Mouse (Mus musculus): ENCODE results near the gene Syn1.
A peak's percentile ranks its signal among the peaks of the same experiment; 100 is the strongest.

The Syn1 gene

DNA sequence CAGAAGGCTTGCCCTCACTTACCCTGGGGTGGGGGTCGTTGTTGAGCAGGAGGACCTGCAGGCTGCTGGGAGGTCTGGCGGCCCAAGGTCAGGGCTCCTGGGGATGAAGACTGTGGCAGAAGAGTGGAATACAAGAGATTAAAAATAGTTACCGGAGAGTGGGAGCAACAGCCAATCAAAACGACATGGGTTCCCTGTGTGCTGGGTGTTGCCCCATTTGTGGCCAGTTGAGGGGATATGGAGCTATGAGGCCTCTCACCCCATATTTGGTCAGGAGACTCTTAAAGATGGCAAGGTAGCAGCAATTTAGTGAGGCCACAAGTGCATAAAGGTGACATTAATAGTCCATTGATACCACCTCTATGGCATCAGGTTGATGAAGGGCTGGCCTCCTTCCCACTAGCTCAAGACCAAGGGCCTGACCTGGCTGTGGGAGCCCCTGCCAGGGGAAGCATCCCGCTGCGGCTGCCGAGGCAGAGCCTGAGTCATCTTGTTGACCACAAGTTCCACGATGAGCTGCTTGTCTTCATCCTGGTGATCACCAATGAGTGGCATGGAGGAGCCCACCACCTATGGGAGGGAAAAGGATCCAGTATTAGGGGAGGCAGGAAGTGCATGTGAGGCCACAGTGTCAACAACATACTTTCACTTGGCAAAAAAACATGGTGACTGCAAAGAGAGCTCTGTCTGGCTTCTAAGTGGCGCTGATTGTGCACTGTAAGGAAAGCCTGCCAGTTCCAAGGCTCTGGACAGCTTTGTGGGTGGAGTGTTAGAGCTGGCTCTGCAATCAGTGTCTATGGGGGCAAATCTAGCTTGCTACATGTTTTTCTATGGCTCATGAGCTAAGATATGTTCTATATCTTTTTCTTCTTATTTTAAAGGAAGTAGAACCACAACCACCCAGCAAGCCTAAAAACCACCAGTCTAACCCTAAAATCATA is 57.4 kb downstream of the Syn1 start:
- DNase-seq (ENCODE audit: extremely low read depth, low read depth, low spot score): no peak

DNA sequence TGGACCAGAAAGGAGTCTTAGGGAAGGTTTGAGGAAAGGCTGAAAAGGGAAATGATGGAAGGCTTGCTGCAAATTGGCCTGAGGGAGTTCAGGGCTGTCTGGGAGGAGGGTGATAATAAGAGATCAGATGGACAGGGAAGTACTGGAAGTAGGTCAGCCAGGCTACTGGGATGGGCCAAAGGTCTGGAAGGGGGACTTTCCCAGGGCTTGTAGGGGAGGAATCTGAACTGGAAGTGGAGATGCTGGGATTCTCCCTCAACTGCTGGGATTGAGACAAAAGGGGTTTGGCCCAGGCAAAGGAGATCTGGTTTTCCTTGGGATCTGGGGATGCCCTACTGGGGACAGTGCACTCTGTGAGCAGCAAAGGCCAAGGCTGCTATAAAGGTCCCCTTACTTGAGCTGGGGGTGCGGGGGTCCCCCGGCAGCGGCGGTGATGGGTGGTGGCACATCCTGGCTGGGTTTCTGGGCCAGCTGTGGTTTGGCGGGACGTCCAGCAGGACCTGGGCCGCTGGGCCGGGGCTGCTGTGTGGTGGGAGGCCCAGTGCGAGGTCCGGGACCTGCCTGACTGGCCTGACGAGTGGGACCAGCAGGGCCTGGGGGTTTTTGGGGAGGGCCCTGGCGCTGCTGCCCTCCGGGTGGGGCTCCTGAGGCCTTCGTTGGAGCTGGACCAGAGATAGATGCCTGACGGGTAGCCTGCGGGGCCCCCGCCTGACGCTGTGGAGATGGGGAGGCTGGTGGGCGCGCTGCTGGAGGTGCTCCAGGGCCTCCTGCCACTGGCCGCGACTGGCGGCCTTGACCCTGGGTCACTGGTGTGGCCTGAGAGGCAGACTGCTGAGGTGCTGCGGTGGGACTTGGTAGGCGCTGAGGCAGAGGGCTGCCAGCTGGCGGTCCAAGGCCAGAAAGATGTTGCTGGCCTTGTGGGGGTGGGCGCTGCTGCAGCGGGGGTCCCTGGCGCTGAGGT is 58.4 kb downstream of the Syn1 start:
- no peak for DNase-seq (ENCODE audit: extremely low read depth, low read depth, low spot score)

DNA sequence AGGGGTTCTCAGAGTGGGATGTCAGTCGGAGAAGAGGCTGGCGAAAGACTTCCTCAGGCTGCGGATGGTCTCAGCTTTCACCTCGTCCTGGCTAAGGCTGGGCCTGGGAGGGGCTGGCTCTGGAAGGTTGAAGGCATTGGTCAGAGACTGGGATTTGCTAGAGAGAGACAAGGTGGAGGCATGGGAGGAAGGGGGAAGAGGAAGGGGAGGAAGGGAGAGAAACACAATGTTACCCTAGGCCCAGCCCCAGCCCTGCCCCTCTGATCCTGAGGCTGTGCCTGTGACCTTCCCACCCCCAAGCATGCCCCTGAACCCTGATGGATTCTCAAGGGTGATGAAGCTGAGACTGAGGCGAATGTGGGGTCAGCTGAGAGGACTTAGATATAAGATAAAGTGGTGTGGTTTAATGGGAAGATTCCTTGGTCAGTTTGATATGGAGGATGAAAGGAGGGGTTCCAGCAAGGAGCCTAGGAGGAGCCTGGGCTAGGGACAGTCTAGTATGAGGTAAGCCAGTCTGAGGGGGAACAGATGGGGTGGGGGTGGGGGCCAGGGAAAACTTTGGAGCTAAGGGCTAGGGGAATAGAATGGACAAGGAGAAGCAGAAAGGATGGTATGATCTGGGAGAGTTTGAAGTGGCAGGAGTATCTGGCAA is 59.2 kb downstream of the Syn1 start:
- no peak for DNase-seq (ENCODE audit: extremely low read depth, low read depth, low spot score)

DNA sequence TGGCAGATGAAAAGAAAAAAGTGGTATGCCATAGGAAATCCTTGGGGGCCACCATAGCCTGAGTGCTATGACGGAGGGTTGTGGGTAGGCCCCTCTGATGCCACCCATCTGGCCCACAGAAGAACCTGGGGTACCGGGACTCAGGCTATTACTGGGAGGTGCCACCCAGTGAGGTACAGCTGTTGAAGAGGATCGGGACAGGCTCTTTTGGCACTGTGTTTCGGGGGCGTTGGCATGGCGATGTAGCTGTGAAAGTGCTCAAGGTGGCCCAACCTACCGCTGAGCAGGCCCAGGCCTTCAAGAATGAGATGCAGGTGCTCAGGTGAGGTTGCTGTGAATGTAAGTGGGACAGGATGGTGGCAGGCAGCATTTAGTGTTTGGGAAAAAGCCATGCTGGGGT is 67.0 kb downstream of the Syn1 start:
- DNase-seq (ENCODE audit: extremely low read depth, low read depth, low spot score): no peak

DNA sequence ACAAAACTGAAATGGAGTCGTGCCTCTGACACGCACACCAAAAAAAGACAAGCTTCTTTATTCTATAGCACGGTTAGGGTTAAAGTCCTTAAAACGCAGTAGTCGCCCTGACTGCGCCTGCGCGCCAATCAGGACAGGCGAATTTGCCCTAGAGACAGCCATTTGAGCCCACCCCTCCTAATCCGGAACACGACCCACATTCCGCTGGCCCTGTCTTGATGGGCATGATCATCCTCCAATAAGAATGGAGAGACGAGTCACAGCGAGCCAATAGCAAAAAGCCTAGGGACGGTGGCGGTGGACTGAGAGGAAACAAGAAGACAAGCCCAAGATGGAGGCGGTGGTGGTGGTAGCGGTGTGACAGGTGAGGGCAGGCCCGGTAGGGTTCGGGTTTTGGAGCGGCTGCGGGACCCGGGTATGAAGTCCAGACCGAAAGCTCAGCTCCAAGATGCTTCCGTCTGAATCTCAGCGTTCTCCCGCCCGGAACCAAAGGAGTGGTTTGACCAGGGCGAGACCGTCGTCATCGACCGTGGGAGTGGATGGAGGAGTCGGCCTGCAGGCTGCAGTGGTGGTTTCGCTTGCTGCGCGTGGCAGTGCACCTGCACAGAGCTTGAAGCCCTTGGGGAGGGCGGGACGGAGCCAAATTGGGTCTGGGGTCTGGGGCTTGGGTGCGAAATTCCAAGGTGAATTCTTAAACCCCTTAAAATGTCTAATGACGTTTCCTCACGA is 72.4 kb downstream of the Syn1 start:
- peak; percentile 70 for DNase-seq (ENCODE audit: extremely low read depth, low read depth, low spot score)

DNA sequence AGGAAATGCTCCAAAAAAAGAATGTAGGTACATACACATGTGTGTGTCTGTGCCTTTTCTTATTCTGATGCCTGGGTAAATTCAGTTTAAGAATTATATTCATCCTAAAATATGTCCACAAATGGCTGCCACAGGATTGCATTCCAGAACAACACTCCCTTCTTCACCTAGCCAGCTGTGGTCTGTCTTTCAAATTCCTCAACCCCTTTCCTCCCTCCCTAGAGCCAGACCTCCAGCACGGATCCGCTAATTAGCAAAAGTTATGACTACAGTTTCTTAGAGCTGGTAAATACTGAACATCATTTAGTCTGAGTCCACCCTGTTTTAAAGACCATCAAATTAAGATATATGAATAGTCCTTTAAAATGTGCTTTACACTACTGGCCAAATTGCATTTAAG is 73.0 kb downstream of the Syn1 start:
- DNase-seq (ENCODE audit: extremely low read depth, low read depth, low spot score): no peak

DNA sequence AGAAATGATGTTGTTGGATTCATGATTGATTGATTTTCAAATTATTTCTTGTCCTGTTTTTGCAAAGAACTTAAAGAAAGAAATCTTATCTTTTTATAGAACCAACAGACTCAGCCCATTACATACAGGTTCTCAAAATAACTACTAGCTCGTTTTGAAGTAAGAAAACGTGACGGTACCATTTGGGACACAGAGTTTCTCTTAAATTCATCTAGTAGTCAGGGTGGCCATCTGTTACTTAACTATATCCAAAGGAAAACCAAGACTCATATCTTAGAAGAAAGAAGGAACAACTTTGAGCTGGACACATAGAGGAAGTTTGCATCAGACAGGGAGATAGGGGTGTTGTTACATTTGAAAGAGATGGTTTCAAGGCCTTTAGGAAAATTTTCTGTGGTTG is 73.6 kb downstream of the Syn1 start:
- DNase-seq (ENCODE audit: extremely low read depth, low read depth, low spot score): no peak

DNA sequence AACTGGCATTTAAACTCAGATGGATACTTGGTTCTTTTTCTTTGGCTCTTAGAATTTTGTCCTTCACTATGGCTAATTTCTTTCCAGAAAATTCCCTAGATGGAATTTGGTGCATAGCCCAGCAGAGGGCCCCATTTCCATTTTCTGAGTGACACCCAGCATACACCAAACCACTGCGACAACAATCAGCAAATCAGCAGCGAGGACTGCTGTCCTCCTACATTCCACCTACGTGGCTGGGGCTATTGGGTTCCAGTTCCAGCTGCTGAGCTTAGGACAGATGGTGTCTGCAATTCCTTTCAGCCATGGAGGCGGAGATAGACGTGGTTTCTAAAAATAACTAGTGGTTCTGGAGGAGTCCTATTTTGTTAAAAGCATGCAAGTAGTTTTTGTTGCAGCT is 91.9 kb downstream of the Syn1 start:
- DNase-seq (ENCODE audit: extremely low read depth, low read depth, low spot score): no peak

DNA sequence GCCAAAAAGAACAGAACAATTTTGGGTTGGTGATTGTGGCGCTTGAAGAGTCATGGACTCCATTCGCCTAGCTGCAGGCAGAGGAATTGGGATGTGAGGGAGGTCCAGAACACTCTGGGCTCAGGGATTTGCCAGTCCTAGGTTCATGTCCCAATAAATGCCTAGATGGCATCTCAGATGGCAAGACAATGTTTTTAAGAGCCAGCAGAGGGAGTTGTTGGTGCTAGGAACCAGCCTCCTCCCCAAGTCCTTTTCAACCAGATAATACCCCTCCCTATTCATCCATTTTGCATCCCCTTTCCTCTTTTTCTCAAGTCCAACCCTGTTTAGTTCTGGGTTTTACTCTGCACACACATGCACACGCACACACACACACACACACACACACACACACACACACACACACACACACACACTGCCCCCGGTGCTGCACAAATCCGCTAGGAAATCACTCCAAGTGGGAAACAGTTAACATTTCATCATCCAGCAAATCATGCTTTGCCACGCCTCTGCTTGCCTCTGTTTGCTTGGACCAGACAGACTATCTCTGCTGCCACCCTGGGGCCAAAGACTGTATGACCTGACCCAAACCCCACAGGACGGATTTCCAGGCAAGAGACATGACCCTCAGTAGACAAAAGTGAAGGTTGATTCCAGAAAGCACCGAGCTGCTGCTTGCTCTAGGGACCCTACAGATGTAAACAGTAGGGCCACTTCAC is 100.9 kb downstream of the Syn1 start:
- no peak for DNase-seq (ENCODE audit: extremely low read depth, low read depth, low spot score)

DNA sequence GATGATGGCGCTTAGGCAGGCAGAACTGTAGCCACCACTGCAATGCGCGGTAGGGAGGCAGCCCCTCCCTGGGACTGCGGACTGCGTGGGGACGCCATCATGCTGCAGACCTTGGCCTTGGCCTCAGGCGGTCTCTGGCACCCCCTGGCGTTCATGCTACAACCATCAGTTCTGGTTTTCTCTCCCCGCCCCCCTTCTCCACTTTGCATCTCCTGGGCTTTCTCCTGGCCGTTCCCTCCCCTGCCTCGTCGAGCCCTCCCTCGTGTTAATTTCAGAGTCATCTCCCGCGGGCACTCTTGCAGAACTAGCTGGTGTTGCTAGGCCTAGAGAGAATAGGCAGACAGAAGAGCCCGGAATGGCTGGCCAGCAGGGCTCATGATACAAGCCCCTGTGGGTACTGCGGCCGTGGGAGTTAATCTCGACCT is 101.6 kb downstream of the Syn1 start:
- no peak for DNase-seq (ENCODE audit: extremely low read depth, low read depth, low spot score)

DNA sequence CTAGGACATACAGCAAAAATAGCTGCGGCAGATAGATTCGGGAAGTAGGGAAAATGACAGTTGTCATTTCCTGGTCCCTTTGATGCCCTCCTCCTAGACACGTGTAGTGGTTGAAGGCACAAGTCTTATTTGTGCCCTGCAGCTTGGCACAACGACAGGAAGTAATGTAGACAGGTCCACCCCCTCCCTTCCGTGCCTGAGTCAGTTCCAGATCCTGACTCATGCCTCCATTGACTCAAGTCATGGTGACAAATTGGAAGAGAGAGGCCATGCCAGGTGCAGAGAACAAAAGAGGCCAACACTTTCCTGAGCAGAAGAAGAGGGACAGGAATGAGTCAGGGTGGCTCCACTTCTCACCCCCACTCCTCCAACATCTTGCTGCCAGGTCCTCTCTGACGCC is 103.8 kb downstream of the Syn1 start:
- no peak for DNase-seq (ENCODE audit: extremely low read depth, low read depth, low spot score)

Data from fat pad, adult 2 months (tissue).